Mouse (Mus musculus): ENCODE measurements at regions not wholly inside any gene's neighbourhood (a gene's known extent, or its start where the extent isn't known, plus 50 kb on each side); places are given as distances from the start of the nearest gene placed in this dataset.

DNA sequence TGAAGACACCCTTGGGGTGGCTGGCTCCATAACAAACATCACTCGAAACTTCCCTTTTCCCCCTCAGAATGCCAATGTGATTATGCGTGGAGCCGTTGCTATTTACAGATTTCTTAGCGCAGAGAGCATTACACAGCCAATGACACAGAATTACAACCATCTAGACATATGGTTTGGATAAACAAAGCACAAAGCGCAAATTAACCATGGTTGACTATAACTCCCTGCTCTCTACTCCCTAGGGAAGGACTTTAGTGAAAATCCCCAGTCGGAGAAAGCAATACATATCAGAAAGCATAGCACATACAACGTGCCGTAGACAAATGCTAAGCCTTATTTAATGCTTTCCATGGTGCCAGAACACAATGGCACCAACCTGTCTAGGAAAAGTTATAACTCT is 131.8 kb downstream of the Tshz3 start:
- no peak for DNase-seq (ENCODE audit: low read depth, low spot score)

GRCm38 (mm10) chr7:36830155-36830554 is 132.2 kb downstream of the Tshz3 start:
- DNase-seq (ENCODE audit: low read depth, low spot score): no peak

- no peak for DNase-seq (ENCODE audit: low read depth, low spot score)
These were observed 150.4 kb downstream of the Tshz3 start for GRCm38 (mm10) chr7:36848279-36848678.

- no peak for DNase-seq (ENCODE audit: low read depth, low spot score)
These were observed 153.5 kb downstream of the Tshz3 start for GRCm38 (mm10) chr7:36851275-36851889.

- DNase-seq (ENCODE audit: low read depth, low spot score): no peak
These were observed 156.4 kb downstream of the Tshz3 start for GRCm38 (mm10) chr7:36854308-36854707.

GRCm38 (mm10) chr7:36859428-36859827 is 161.5 kb downstream of the Tshz3 start:
- no peak for DNase-seq (ENCODE audit: low read depth, low spot score)

GRCm38 (mm10) chr7:36862481-36862880 is 164.6 kb downstream of the Tshz3 start:
- DNase-seq (ENCODE audit: low read depth, low spot score): no peak

GRCm38 (mm10) chr7:36863745-36864144 is 165.8 kb downstream of the Tshz3 start:
- DNase-seq (ENCODE audit: low read depth, low spot score): no peak

- DNase-seq (ENCODE audit: low read depth, low spot score): no peak
These were observed 166.8 kb downstream of the Tshz3 start for GRCm38 (mm10) chr7:36864675-36865074.

GRCm38 (mm10) chr7:36866602-36867001 is 168.7 kb downstream of the Tshz3 start:
- DNase-seq (ENCODE audit: low read depth, low spot score): no peak

- DNase-seq (ENCODE audit: low read depth, low spot score): no peak
These were observed 176.1 kb downstream of the Tshz3 start for GRCm38 (mm10) chr7:36874004-36874403.

GRCm38 (mm10) chr7:36877686-36878085 is 179.8 kb downstream of the Tshz3 start:
- DNase-seq (ENCODE audit: low read depth, low spot score): no peak

- no peak for DNase-seq (ENCODE audit: low read depth, low spot score)
These were observed 195.0 kb downstream of the Tshz3 start for GRCm38 (mm10) chr7:36892776-36893500.

- no peak for DNase-seq (ENCODE audit: low read depth, low spot score)
These were observed 198.4 kb downstream of the Tshz3 start for GRCm38 (mm10) chr7:36896339-36896738.

DNA sequence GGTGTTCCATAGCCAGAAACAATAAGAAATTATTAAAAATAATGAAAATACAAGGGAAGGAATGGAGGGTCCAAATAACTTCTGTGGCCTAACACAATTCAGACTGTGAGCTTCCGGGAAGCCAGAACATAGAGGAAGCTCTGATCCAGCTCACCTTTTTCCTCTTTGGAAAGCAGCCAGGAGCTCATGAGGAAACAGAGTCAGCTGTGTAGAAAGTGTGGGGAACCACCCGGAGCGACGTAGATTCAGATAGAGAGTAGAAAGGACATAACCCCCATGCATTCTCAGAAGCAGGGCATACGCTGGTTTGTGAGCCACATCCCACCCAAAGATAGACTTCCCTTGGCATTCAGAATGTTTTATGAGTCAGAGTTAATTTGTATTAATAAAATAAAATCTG is 203.6 kb downstream of the Tshz3 start:
- no peak for DNase-seq (ENCODE audit: low read depth, low spot score)

DNA sequence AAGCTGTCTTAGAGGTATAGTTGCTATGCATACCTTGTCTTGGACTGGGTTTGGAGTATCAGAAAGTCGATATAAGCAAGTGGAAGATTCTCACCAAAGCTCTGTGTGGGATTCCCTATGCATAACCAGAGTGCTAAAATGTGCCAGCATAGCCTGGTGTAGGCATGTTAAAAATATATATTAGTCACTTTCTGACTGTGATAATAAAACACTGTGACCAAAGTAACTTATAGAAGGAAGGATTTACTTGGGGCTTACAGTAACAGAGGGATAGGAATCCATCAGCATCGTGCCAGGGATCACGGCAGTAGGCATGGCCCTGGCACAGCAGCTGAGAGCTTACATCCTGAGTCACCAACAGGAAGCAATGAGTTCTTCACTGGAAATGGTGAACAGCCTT is 215.4 kb downstream of the Tshz3 start:
- no peak for DNase-seq (ENCODE audit: low read depth, low spot score)

- no peak for DNase-seq (ENCODE audit: low read depth, low spot score)
These were observed 216.3 kb downstream of the Tshz3 start for GRCm38 (mm10) chr7:36914261-36914660.

GRCm38 (mm10) chr7:36915171-36915570 is 217.3 kb downstream of the Tshz3 start:
- DNase-seq (ENCODE audit: low read depth, low spot score): no peak

DNA sequence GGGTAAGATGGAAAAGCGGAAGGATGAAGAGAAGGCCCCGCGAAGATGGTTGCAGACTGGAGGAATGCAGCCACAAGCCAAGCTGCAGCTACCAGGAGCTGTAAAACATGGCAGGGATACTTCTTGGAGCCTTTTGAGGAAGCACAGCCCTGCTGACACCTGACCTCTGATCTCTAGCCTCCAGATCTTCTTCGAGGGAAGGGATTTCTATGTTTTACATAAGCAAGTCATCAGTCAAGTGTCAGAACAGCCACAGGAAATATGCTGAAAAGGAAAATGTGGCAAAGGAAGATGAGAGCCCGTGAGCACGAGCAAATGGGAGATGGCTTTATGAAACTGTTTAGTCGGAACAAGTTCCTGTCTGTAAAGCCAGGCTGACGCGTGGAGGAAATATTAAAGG is 219.1 kb downstream of the Tshz3 start:
- DNase-seq (ENCODE audit: low read depth, low spot score): no peak

- peak; percentile 32 for DNase-seq (ENCODE audit: low read depth, low spot score)
These were observed 221.5 kb downstream of the Tshz3 start for GRCm38 (mm10) chr7:36919413-36919812.

GRCm38 (mm10) chr7:36921003-36921402 is 223.1 kb downstream of the Tshz3 start:
- DNase-seq (ENCODE audit: low read depth, low spot score): peak; percentile 17

DNA sequence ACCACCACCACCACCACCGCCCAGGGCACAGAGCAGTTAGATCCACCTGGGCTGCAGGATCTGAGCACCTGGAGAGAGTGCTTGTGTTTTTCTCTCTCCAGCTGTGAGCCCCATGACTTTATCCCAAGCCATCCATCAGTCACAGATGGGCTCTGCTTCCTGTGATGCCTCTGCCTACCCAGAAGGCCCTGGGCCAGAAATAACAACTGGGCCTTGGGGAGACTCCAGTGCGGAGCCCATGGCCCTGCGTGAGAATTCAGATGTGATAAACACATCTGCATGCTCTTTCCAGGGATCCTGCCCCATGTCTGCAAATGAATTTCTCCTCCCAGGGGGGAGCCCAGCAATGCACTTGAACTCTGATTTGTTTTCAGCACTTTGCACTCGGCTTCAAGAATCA is 235.6 kb downstream of the Tshz3 start:
- DNase-seq (ENCODE audit: low read depth, low spot score): no peak

GRCm38 (mm10) chr7:36934792-36935555 is 237.1 kb downstream of the Tshz3 start:
- DNase-seq (ENCODE audit: low read depth, low spot score): no peak

Data from ES-CJ7 (cell line).